Mouse (Mus musculus) testis, adult 2 months (tissue): Measurements from ENCODE around the gene Gm4565.
"Not testable (repeated sequence)": the region's sequence is repeated elsewhere in the genome, so short reads cannot be mapped to it uniquely, and the experiment has no call there.

Experiments used
- CTCF ChIP-seq: fragments of 200-500 bp; IDR thresholded peaks from 2 replicates; pipeline ENCODE4 v1.5.1; 2012; ENCODE audit warnings: low read depth, mild to moderate bottlenecking, inconsistent platforms, low read length, moderate library complexity; ENCODE audit not compliant: control insufficient read depth, insufficient read depth, insufficient replicate concordance
- POLR2A ChIP-seq: fragments of 200-500 bp; IDR thresholded peaks from 2 replicates; pipeline ENCODE4 v1.6.1; 2012; ENCODE audit warnings: low read depth, mild to moderate bottlenecking, inconsistent platforms, low read length, moderate library complexity; ENCODE audit not compliant: control insufficient read depth

GRCm38 (mm10) chr7:22588027-22588426 is at the start of gene Gm4565:
- not testable (repeated sequence) for TF ChIP-seq POLR2A, CTCF
